Mouse (Mus musculus) kidney, postnatal 0 days (tissue): ENCODE data around the gene Atp11a. TPM values are rescaled to one million over a fixed set of nuclear protein-coding genes. Genes with fewer than 3 reads are reported as not detected.

ENCODE experiments used
- ATAC-seq: fragments of 200-750 bp; cut with Nextera tagmentation; replicated peaks from 2 replicates; pipeline ENCODE4 v1.8.0; 2017; ENCODE audit warnings: low read depth, moderate number of reproducible peaks, moderate TSS enrichment, moderate library complexity; ENCODE audit not compliant: low FRiP score
- DNase-seq: peaks from one replicate; pipeline ENCODE4 v3.0.0-alpha.2; 2016; ENCODE audit warnings: low spot score
- H3K27ac ChIP-seq: fragments of 300-500 bp; sonication (generic); 2 replicates; pipeline ENCODE4 v1.5.1; 2014; ENCODE audit warnings: mild to moderate bottlenecking
- H3K27me3 ChIP-seq: fragments of 300-500 bp; sonication (generic); 2 replicates; pipeline ENCODE4 v1.6.1; 2014; ENCODE audit warnings: low read length, mixed read lengths; ENCODE audit not compliant: insufficient read depth
- H3K36me3 ChIP-seq: fragments of 300-500 bp; sonication (generic); 2 replicates; pipeline ENCODE4 v1.6.1; 2014; ENCODE audit warnings: low read length, mixed read lengths; ENCODE audit not compliant: insufficient read depth
- H3K4me1 ChIP-seq: fragments of 300-500 bp; sonication (generic); replicated peaks from 2 replicates; pipeline ENCODE4 v1.6.1; 2014; ENCODE audit warnings: antibody characterized with exemption, low read length, mixed read lengths; ENCODE audit not compliant: insufficient read depth
- H3K4me2 ChIP-seq: fragments of 300-500 bp; sonication (generic); 2 replicates; pipeline ENCODE4 v1.6.1; 2014; ENCODE audit warnings: mild to moderate bottlenecking, low read length, moderate library complexity, mixed read lengths
- H3K4me3 ChIP-seq: fragments of 300-500 bp; sonication (generic); replicated peaks from 2 replicates; pipeline ENCODE4 v1.5.1; 2014; ENCODE audit warnings: low read depth, low read length
- H3K9ac ChIP-seq: fragments of 300-500 bp; sonication (generic); 2 replicates; pipeline ENCODE4 v1.6.1; 2014; ENCODE audit warnings: low read depth, low read length
- H3K9me3 ChIP-seq: fragments of 300-500 bp; sonication (generic); replicated peaks from 2 replicates; pipeline ENCODE4 v1.6.1; 2016; ENCODE audit warnings: low read length, inconsistent platforms, mixed read lengths
- CTCF ChIP-seq: IDR thresholded peaks from 2 replicates; pipeline ENCODE4 v1.5.1; 2016; ENCODE audit warnings: antibody characterized with exemption, low read depth, mild to moderate bottlenecking, moderate library complexity
- WGBS: fragments of 180-500 bp; shearing (Covaris S2); extraction: QIAGEN DNeasy Blood & Tissue Kit; methylation state at CpG from one replicate; pipeline ENCODE4 v1.1.7; 2014; 5-methylcytosine and 5-hydroxymethylcytosine counted together
- polyA plus RNA-seq: library from polyadenylated mRNA; unstranded; fragments of >200 nt; fragmentation: Nextera tagmentation; extraction: Ambion mirVana; gene quantifications from 2 replicates; pipeline ENCODE4 v1.2.1, GENCODE M21; 2015

Gene Atp11a
- polyA plus RNA-seq, 1 experiment from 2014 or later: 24.5 TPM

DNA sequence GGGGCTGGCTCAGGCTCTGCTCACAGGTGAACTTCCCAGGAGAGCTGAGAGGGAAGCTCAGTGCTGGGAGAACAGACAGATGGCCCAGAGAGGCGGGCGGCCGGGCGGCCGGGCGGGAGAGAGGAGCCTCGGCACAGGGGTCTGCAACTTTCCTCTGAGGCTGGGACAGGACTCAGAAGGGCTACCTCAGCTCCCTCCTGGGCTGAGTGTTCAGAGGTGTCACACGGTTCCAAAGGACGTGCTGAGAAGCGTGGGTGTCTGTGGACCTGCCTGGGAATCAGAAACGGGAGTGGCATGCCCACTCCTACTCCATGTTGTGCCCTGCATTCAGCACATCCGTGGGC lies 30.1 kb downstream of the Atp11a start:
- Histone ChIP-seq H3K9ac (no peak overlapping the region), H3K4me3 (no peak overlapping the region), H3K4me1 (no peaks in the 10 kb centered on the region), H3K9me3 (no peaks in the 10 kb centered on the region), H3K27me3 (no peaks in the 10 kb centered on the region), H3K4me2 (no peak overlapping the region), H3K27ac (0 out of 2 replicates have a peak overlapping the region, but pooled peaks have one; percentile 5), H3K36me3 (0 out of 2 replicates have a peak, but pooled peaks cover 4% of the 10 kb centered on the region)
- WGBS: 75% methylated on average over 12 of the region's 12 CpGs
- DNase-seq: no peak
- ATAC-seq: no peak
- TF ChIP-seq CTCF: no peak

DNA sequence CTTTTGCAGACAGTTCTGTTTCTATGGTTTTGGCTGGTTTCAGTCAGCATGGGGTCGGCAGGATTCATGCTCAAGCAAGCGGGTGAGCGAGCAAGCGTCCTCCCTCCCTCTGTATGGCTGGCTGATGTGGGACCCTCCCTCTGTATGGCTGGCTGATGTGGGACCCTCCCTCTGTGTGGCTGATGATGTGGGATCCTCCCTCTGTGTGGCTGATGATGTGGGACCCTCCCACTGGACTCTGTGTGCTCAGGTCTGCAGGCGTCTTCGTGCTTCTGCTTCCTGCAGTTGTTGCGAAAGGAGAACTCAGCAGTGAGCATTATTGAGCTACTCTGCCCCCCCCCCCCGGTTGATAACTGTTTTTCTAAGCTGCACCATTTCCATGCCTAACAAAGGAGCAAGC lies 30.6 kb downstream of the Atp11a start:
- Histone ChIP-seq H3K4me1 (no peaks in the 10 kb centered on the region), H3K36me3 (0 out of 2 replicates have a peak, but pooled peaks cover 4% of the 10 kb centered on the region), H3K9me3 (no peaks in the 10 kb centered on the region), H3K27me3 (no peaks in the 10 kb centered on the region), H3K4me2 (no peak overlapping the region), H3K27ac (0 out of 2 replicates have a peak overlapping the region, but pooled peaks have one; percentile 5), H3K9ac (no peak overlapping the region), H3K4me3 (no peak overlapping the region)
- no peak for TF ChIP-seq CTCF
- peak; percentile 31 for DNase-seq
- ATAC-seq: peak; percentile 58; the same call in 1 of the 2 replicates
- WGBS: 50% methylated on average over 8 of the region's 8 CpGs

DNA sequence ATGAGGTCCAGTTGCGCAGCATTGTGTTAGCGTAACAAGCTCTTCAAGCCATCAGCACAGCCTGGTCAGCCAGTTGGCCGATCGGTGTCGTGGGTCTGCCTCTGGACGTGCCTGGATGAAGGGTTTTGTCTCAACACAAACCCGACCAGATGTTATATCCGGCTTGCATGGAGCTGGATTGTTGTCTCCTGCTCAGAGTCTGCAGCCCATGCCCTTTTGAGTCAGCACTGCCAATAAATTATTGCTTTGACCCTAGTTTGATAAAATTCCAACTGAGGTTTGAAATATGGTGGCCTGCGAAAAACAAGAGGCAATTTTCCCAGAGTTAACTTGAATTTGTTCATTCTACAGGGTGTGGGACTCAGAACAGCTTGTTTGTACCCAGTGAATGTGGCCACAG lies 31.9 kb downstream of the Atp11a start:
- Histone ChIP-seq H3K27me3 (no peaks in the 10 kb centered on the region), H3K4me2 (no peak overlapping the region), H3K27ac (peak overlapping the region; percentile 47; the same call in 1 of the 2 replicates), H3K9me3 (no peaks in the 10 kb centered on the region), H3K9ac (no peak overlapping the region), H3K4me3 (no peak overlapping the region), H3K4me1 (no peaks in the 10 kb centered on the region), H3K36me3 (0 out of 2 replicates have a peak, but pooled peaks cover 4% of the 10 kb centered on the region)
- WGBS: 50% methylated on average over 9 of the region's 9 CpGs
- TF ChIP-seq CTCF: no peak
- ATAC-seq (no peak), DNase-seq (peak; percentile 70)

DNA sequence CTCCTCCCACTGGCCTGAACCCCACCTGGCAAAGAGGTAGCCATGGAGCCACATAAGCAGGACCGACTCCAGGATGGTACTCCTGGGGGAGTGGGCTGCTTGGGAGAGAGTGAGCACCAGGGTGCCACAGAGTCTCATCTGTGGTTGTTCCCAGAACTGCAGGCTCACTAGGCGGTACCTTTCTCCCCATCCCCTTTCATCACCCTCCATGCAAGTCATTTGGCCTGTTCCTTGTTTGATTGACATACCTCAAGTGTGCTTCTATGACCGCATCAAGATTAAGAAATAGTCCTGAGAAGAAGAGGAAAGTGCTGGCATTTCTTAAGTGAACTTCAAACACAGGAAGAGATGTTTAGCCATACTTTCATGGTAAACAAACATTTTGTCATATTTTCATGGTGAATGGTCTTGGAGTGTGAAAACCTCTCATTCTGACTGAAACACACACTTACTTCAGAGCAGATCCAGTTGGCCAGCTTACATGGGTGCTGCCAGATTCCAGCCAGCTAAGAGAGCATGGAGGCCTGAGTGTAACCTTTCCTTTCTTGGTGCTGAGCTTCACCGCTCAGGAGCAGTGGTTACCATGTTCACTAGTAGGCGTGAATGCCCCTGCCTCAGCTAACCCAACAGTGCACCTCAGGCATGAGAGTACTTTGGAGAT lies 38.3 kb downstream of the Atp11a start:
- H3K27ac ChIP-seq: no peak overlapping the region
- ATAC-seq: no peak
- peaks cover 2% of the 10 kb centered on the region; the same call in 1 of the 2 replicates for H3K4me1 ChIP-seq
- no peak for TF ChIP-seq CTCF
- no peak overlapping the region for H3K4me3 ChIP-seq
- 76% methylated on average over 5 of the region's 5 CpGs for WGBS
- no peak for DNase-seq
- no peak overlapping the region for H3K9ac ChIP-seq
- no peak overlapping the region for H3K4me2 ChIP-seq
- H3K36me3 ChIP-seq: no peaks in the 10 kb centered on the region
- H3K9me3 ChIP-seq: no peaks in the 10 kb centered on the region
- H3K27me3 ChIP-seq: no peaks in the 10 kb centered on the region

DNA sequence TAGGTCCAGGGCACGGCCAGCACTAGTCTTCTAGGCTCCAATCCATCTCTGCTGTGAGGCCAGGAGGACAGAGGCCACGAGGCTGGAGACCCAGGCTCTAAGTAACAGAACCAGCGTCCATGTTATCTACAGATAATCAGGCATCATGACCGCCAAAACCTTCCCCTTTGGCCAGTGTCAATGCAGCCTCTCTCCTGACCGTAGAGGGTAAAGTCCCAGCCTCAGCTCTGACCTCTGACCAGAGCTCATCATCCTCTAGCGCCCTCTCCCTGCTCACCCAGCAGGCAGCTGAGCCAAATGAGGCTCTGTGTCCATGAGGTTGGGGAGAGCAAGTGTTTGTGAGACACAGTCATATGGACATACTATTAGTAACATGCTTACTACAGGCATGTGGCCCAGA lies 42.3 kb downstream of the Atp11a start:
- Histone ChIP-seq H3K36me3 (no peaks in the 10 kb centered on the region), H3K4me1 (peaks cover 20% of the 10 kb centered on the region), H3K9ac (no peak overlapping the region), H3K27ac (no peak overlapping the region), H3K27me3 (no peaks in the 10 kb centered on the region), H3K9me3 (no peaks in the 10 kb centered on the region), H3K4me2 (no peak overlapping the region), H3K4me3 (no peak overlapping the region)
- TF ChIP-seq CTCF: no peak
- 80% methylated on average over 6 of the region's 6 CpGs for WGBS
- DNase-seq (no peak), ATAC-seq (no peak)

DNA sequence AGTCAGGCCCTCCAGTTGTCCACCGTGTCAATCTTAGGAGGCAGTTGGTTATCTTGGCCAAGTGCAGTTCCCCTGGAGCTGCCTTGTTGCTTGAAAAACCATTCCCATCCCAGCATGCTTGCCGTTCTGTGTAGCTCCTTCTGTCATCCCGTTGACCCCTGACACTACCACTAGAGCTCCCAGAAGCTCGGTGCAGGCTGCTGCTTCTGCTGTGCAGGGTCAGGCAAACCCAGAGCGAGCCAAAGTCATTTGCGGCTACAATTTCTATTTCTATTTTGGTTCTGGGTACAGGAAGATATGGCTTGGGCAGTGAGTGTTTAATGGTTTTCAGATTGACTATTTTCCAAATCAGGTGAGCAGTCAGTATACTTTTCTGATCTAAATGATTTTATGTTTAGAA lies 43.0 kb downstream of the Atp11a start:
- WGBS: 54% methylated on average over 6 of the region's 6 CpGs
- Histone ChIP-seq H3K9me3 (no peaks in the 10 kb centered on the region), H3K4me2 (no peak overlapping the region), H3K4me1 (peaks cover 25% of the 10 kb centered on the region), H3K36me3 (no peaks in the 10 kb centered on the region), H3K9ac (no peak overlapping the region), H3K27me3 (no peaks in the 10 kb centered on the region), H3K27ac (0 out of 2 replicates have a peak overlapping the region, but pooled peaks have one; percentile 34), H3K4me3 (no peak overlapping the region)
- no peak for TF ChIP-seq CTCF
- ATAC-seq: no peak
- DNase-seq: no peak

DNA sequence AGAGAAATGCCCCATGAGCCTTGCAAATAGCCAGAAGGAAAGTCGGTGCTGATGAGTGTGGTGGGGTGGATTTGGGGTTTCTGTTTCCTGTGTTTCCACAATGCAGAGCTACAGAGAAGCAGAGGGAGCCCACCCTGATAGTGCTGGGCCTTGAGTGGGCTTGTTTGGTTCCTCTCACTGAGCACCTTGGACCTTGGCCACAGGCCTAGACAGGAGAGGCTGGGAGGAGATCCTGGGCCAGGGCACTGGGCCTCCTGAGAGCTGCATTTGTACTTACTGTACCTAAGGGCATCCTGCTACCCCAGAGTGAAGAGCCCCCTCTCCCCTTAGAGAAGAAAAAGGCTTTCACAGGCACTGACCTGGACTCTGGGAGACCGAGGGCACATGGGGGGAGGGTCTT lies 43.4 kb downstream of the Atp11a start:
- Histone ChIP-seq H3K4me1 (peaks cover 25% of the 10 kb centered on the region), H3K9ac (no peak overlapping the region), H3K4me2 (no peak overlapping the region), H3K27ac (0 out of 2 replicates have a peak overlapping the region, but pooled peaks have one; percentile 34), H3K4me3 (no peak overlapping the region), H3K9me3 (no peaks in the 10 kb centered on the region), H3K27me3 (no peaks in the 10 kb centered on the region), H3K36me3 (no peaks in the 10 kb centered on the region)
- no peak for TF ChIP-seq CTCF
- DNase-seq (no peak), ATAC-seq (no peak)
- 65% methylated on average over 2 of the region's 2 CpGs for WGBS
